Mouse (Mus musculus) C2C12 (cell line): Measurements from ENCODE around the gene Sh3tc1.

Experiments used
- CEBPB ChIP-seq: IDR thresholded peaks from one replicate; pipeline ENCODE4 v1.6.1; 2011; ENCODE audit warnings: low read depth, mild to moderate bottlenecking, control low read depth, moderate library complexity
- CTCF ChIP-seq: IDR thresholded peaks from one replicate; pipeline ENCODE4 v1.5.1; 2011; ENCODE audit not compliant: control insufficient read depth, insufficient read depth, insufficient read length
- MYOD1 ChIP-seq: IDR thresholded peaks from one replicate; pipeline ENCODE4 v1.6.1; 2011; ENCODE audit warnings: low read depth; ENCODE audit not compliant: control insufficient read depth, insufficient read length
- MYOG ChIP-seq: IDR thresholded peaks from one replicate; pipeline ENCODE4 v1.6.1; 2011; ENCODE audit not compliant: control insufficient read depth, insufficient read length; ENCODE audit errors: extremely low read depth
- USF1 ChIP-seq: IDR thresholded peaks from one replicate; pipeline ENCODE4 v1.6.1; 2011; ENCODE audit warnings: low read depth, mild to moderate bottlenecking, control low read depth, moderate library complexity

GRCm38 (mm10) chr5:35705411-35705810, 34.4 kb downstream of the Sh3tc1 start:
- TF ChIP-seq CTCF (no peak), USF1 (no peak), CEBPB (no peak), MYOG (no peak), MYOD1 (no peak)
